Mouse (Mus musculus) small intestine, adult 10 weeks (tissue): Measurements from ENCODE around the gene Nectin1. TPM values are rescaled to one million over a fixed set of nuclear protein-coding genes. Genes with fewer than 3 reads are reported as not detected.

Source experiments
- polyA plus RNA-seq: library from polyadenylated mRNA; stranded (reverse); fragments of 350-450 nt; fragmentation: Illumina TruSeq; extraction: RNeasy Lipid Tissue Mini Kit (QIAGEN cat#74804); gene quantifications from one replicate; pipeline ENCODE4 v1.2.3, GENCODE M21; 2014; ENCODE audit warnings: low replicate concordance

Gene Nectin1
- polyA plus RNA-seq, result 0.56 TPM

GRCm38 (mm10) chr9:43743647-43744137 is at the start of gene Nectin1:
Nectin1 (plus strand) TSS chr9:43743984.

